Mouse (Mus musculus): ENCODE data around the gene Cnih2. TPM values are rescaled to one million over a fixed set of nuclear protein-coding genes. Genes with fewer than 3 reads are reported as not detected.

Gene Cnih2
- total RNA-seq, 2 experiments from 2014 or later = 215 to 221 TPM

DNA sequence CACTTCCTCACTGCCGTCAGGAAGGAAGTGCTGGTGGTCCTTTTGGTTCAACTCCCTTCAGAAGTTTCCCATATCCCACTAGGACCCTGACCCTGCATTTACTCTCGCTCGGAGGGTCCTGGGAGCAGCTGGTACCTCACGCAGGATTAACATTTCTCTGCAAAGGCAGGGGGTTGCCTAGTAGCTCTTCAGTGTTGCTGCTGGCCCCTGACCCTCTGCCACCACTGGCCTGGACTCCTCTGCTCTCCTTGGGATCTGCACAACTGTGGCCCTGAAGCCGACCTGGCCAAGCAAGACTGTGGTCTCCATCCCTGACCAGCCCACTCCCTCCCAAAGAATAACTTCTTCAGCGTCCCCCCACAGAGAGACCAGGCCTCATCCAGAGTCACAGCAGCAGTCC, 49.0 kb downstream of the Cnih2 start:
- DNase-seq (ENCODE audit: low spot score in 2 of 2) = no peak

DNA sequence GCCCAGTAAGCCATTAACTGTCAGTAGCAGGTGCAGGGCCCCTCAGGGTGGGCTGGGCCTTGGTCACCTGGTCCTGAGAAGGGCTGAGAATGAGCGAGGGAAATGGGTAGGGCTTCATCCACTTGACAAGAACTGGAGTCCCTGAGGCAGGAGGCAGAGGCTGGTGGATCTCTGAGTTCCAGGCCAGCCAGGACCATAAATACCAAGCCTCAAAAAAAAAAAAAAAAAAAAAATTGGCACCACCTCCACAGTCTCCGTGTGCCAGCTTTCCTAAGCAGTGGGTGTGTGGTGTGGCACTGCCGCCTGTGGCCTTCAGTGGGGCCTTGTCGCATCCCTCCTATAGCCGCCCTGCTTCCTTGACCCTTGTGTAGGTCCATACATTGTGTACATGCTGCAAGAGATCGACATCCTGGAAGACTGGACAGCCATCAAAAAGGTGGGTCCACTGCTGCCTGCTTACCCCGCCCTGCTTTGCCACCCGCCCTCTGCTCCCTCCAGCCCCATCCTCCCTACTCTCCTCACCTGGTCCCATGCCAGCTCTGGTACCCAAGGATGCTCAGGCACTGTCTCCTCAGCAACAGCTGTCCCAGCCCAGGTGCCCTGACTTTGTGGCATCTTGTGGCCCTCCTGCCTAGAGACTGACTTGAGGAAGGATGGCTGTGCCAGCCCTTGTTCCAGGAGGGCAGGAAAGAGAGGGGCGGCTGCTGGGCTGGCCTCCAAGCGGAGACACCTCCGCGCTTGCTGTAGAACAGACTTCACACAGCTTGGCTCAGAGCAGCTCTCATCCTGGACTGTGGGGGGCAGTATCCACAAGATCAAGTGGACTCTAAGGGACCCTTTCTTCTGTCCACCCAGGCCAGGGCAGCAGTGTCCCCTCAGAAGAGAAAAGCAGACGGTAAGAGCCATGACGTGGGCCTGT, 49.9 kb downstream of the Cnih2 start:
- peak; percentile 70 to 82 for DNase-seq (ENCODE audit: low spot score in 2 of 2)

DNA sequence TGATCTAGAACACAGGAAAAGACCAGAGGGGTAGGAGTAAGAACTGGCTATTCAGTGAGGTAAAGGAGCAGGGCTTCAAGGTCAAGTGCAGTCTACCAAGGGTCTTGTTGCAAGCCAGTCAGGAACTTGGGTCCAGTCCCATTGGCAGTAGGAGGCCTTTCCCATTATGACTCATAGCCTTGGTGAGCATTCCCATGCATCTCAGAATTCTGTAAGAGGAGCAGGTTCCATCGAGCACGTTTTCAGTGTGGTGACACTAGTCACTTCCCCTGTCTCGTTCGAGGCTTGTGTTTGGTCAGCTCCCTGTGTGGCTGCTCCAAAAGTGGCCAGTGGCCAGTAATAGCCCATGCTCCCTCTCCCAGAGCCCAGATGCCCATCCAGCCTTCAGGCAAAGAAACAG, 52.8 kb downstream of the Cnih2 start:
- DNase-seq (ENCODE audit: low spot score in 2 of 2) = no peak

Other genes starting within 250 kb of the Cnih2 start
- 100 to 1,000 TPM in 1 of 2 experiments, 10 to 100 TPM in 1; 93.1 to 102 TPM for gene Ctsf, start 243.4 kb downstream of the Cnih2 start, total RNA-seq (2021)
- gene Actn3, start 220.6 kb downstream of the Cnih2 start, total RNA-seq (2021) = 1 to 10 TPM; 1.2 to 1.4 TPM
- gene Zdhhc24, start 219.9 kb downstream of the Cnih2 start, total RNA-seq (2021) = 10 to 100 TPM; 21.4 to 25.2 TPM
- 10 to 100 TPM; 34.8 to 44.6 TPM for gene Bbs1, start 191.9 kb downstream of the Cnih2 start, total RNA-seq (2021)
- 10 to 100 TPM; 35.3 to 43.1 TPM for gene Dpp3, start 170.2 kb downstream of the Cnih2 start, total RNA-seq (2021)
- 10 to 100 TPM; 25.3 to 27.0 TPM for gene Peli3, start 155.4 kb downstream of the Cnih2 start, total RNA-seq (2021)
- gene Mrpl11, start 136.4 kb downstream of the Cnih2 start, total RNA-seq (2021) = 10 to 100 TPM; 58.2 to 61.8 TPM
- gene Npas4, start 108.2 kb downstream of the Cnih2 start, total RNA-seq (2021) = 10 to 100 TPM; 19.1 to 26.0 TPM
- gene Slc29a2, start 74.7 kb downstream of the Cnih2 start, total RNA-seq (2021) = 10 to 100 TPM; 13.4 to 16.4 TPM
- gene B4gat1, start 59.7 kb downstream of the Cnih2 start, total RNA-seq (2021) = 100 to 1,000 TPM; 118 to 120 TPM
- 1 to 10 TPM; 6.5 to 7.6 TPM for gene AC124502.3, start 59.6 kb downstream of the Cnih2 start, total RNA-seq (2021)
- 10 to 100 TPM; 22.6 to 32.0 TPM for gene Brms1, start 57.2 kb downstream of the Cnih2 start, total RNA-seq (2021)
- 10 to 100 TPM; 75.4 to 75.5 TPM for gene Rin1, start 48.0 kb downstream of the Cnih2 start, total RNA-seq (2021)
- gene Cd248, start 30.4 kb downstream of the Cnih2 start, total RNA-seq (2021) = 1 to 10 TPM; 3.5 to 4.5 TPM
- 100 to 1,000 TPM; 146 to 149 TPM for gene Tmem151a, start 13.0 kb downstream of the Cnih2 start, total RNA-seq (2021)
- 10 to 100 TPM; 21.6 to 25.5 TPM for gene Yif1a, start 10.0 kb downstream of the Cnih2 start, total RNA-seq (2021)
- 100 to 1,000 TPM; 157 to 165 TPM for gene Rab1b, start 8.6 kb upstream of the Cnih2 start, total RNA-seq (2021)
- gene Klc2, start 20.0 kb upstream of the Cnih2 start, total RNA-seq (2021) = 100 to 1,000 TPM; 261 to 289 TPM
- gene Pacs1, start 174.6 kb upstream of the Cnih2 start, total RNA-seq (2021) = 10 to 100 TPM; 57.3 to 61.0 TPM
- gene Sf3b2, start 196.9 kb upstream of the Cnih2 start, total RNA-seq (2021) = 100 to 1,000 TPM; 209 to 213 TPM
- gene Gal3st3, start 199.8 kb upstream of the Cnih2 start, total RNA-seq (2021) = 10 to 100 TPM; 70.5 to 73.8 TPM
- not detected for gene Catsper1, start 237.2 kb upstream of the Cnih2 start, total RNA-seq (2021)

Measured in left cerebral cortex, adult 18-20 months (tissue).